Mouse (Mus musculus): ENCODE results near the gene Olfr1040.

DNA sequence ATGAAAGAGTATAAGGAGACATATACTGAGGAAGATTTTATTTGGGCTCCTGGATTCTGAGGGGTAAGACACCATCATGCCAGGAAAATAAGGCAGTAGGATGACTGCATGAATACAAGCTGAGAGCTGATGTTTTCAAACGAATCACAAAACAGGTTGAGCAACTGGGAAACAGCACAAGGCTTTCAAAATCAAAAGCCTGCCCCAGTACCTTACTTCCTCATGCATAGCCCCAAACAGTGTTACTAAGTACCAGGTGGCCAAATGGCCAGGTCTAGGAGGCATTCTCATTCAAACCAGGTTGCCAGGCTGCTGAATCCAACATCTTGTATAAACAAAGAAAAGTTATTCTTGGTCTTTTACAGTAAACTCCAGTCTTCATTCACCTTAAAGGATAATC is 49.3 kb upstream of the Olfr1040 start:
- TF ChIP-seq USF1 (IDR thresholded peaks at IDR 0.05; ENCODE audit: low read depth) (no peak), POLR2A (IDR thresholded peaks at IDR 0.05; ENCODE audit: insufficient read length, low read depth) (no peak), POLR2AphosphoS2 (IDR thresholded peaks at IDR 0.05; ENCODE audit: insufficient read length, low read depth) (no peak), MAX (IDR thresholded peaks at IDR 0.05; ENCODE audit: low read depth) (no peak), MYOD1 (IDR thresholded peaks at IDR 0.05; ENCODE audit: control insufficient read depth in 1 of 3, insufficient read length in 2 of 3, low read depth in 2 of 3) (no peak)

All from myocyte (in vitro differentiated cells).